Mouse (Mus musculus) kidney, adult 2 months (tissue): ENCODE data around the gene Gm10721.
"Not testable (repeated sequence)": the region's sequence is repeated elsewhere in the genome, so short reads cannot be mapped to it uniquely, and the experiment has no call there.

ENCODE experiments used
- CTCF ChIP-seq: fragments of 200-500 bp; conservative IDR thresholded peaks from 2 replicates; pipeline ENCODE4 v1.5.1; 2011; ENCODE audit warnings: low read depth, mild to moderate bottlenecking, control low read depth, low read length, moderate library complexity, mixed read lengths; ENCODE audit not compliant: insufficient read depth, insufficient read length
- POLR2A ChIP-seq: fragments of 200-500 bp; IDR thresholded peaks from one replicate; pipeline ENCODE4 v1.6.1; 2011; ENCODE audit warnings: low read depth, low read length, control low read depth

GRCm38 (mm10) chr9:3038161-3038560, 25.2 kb downstream of the Gm10721 start:
- not testable (repeated sequence) for TF ChIP-seq CTCF, POLR2A
